Mouse (Mus musculus): ENCODE results near the gene Aff3.

The Aff3 gene

DNA sequence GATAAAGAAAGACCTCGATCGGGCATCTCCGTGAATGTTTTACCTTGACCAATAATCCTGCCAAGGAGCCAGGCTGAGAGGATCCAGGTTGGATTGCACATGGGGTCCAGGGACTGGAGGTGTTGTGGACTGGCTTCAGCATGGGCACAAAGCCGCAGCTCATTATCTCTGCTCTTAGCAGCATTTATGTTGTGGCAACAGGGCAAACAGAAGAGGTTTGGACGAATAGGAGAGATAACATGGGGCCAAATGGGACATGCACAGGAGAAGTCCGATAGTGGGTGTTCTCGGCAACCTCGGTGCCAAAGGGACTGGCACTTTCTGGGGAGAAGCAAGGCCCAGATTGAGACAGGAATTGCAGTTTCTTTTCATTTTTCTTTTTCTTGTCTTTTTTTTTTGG lies 342.9 kb downstream of the Aff3 start:
- no peak for DNase-seq (ENCODE audit: low spot score in 2 of 2)

- DNase-seq (ENCODE audit: low spot score in 2 of 2) = no peak
These were observed 343.8 kb downstream of the Aff3 start for GRCm38 (mm10) chr1:38320971-38321305.

DNA sequence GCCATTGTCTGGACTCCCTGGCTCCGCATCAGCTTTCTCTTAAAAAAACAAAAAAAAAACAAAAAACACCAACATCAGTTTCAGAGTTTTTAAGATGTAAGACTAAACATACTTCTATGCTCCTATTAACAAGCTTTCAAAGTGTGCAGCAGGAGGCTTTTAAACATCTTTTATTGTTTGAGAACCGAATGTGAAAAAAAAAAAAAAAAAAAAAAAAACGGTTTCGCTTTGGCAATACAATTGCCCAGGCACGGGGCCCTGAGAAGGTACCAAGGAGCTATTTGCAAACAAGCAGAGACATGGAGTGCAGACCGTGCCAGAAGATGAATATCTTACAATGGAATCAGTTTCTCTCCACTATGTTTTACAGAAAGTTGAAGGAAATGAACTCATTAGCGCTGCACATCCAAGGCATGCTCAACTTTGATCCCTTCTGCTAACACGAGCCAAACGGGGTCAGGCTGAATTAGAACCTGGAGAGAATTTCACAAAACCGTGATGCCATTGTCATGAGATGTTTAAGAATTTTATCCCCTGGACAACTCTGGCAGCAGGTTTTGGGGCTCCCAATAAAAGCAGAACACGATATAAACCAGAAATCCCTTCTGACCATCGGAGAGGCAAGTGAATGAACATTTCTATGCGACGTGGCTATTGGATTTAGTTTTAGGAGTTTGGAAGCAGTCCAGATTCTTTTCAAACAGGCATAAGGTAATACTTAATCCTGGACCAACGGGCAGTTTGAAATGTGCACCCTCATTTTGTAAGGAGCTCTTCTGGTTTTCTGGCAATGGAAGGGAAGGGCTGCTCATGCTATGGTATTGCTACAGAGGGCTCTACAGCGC lies 344.4 kb downstream of the Aff3 start:
- no peak for DNase-seq (ENCODE audit: low spot score in 2 of 2)

- DNase-seq (ENCODE audit: low spot score in 2 of 2) = no peak
These were observed 346.1 kb downstream of the Aff3 start for GRCm38 (mm10) chr1:38318614-38319013.

GRCm38 (mm10) chr1:38315992-38316391 lies 348.8 kb downstream of the Aff3 start:
- no peak for DNase-seq (ENCODE audit: low spot score in 2 of 2)

DNA sequence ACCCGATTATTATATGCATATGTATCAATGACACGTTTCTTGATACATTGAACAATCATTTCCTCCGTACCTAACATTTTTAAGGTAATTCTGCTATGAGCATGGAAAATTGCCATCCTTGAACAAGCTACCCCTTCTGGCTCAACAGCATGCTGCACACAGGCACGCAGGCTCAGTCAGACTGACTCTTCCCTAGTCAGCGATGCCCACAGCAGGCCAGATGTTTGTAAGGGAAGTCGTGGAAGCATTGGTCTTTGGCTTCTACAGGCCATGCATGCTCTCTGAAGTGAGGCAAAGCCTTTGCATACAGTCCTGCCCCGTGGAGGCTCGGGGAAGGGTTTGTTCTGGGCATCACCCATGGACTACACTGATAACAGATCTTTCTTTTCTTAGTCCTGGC lies 354.3 kb downstream of the Aff3 start:
- no peak for DNase-seq (ENCODE audit: low spot score in 2 of 2)

DNA sequence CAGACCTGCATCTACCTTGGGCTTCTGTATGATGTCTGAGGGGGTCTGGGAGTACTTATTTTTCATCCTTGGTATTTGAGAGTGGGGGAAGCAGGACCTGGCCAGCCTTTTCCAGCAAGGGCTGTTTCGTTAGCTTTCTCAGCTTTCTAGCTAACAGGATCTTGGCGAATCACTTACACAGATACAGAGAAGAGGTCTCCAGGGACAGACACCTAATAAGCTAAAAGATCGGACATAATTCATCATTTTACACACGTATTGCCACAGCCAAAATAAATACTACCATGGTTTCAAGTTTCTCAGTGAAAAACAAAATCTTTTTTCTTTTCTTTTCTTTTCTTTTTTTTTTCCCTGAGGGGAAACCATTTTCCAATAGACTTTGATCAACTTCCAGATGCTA lies 354.7 kb downstream of the Aff3 start:
- DNase-seq (ENCODE audit: low spot score in 2 of 2) = no peak

DNA sequence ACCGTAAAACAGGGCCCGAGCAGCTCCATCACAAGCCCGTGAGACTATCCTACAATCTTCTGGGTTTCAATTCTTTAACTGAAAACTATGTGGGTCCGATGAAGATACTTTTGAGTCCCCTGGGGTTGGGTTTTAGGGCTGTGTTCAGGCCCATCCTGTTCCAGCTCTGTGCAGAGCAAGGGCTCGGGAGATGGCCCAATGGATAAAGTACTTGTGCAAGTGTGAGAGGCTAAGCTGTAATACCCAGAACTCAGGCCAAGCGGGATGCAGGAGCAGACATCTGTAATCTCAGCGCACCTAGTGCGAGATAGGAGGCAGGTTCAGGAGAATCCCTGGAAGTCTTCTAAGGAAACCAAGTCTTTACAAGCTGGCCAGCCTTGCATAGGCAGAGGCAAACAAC lies 355.4 kb downstream of the Aff3 start:
- DNase-seq (ENCODE audit: low spot score in 2 of 2) = no peak

- no peak for DNase-seq (ENCODE audit: low spot score in 2 of 2)
These were observed 356.1 kb downstream of the Aff3 start for GRCm38 (mm10) chr1:38308705-38308996.

DNA sequence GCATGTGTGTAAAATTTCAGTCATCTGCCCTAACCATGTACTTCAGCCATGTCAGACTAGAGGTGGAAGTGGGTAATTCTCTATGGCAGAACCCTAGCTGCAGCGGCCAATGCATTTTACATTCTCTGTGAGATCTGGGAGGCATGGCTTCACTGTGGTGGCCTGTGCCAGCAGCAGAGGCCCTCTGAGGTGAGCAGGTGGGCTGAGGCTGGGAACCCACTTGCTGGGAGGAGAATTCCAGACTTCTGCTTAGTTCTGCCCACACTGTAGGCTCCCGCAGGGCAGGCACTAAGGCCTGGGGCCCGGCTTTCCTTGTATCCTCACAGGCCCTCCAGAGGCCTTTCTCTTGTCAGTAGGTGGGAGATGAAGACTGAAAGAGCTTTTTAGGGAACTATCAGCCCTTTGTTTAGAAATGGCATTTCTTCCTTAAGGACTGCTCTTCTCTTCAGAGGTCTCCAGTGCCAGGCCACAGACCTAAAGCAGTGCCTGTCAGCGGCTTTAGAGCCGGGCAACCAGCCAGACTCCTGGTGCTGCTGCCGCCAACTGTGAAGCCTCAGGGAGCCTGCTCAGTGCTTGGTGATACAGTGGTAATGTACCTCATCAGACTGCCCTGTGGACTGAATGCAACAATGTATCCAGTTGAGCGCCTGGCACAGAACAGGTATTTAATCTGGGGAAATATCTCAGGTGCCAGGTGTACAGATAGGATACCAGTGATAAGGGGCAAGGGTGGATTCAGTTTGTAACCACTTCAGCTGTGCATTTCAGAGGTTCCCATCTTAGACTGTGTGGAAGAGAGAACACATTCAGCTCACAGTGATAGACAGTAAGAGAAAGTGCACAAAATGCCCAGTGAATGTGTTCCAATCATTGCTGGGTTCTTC lies 356.7 kb downstream of the Aff3 start:
- DNase-seq (ENCODE audit: low spot score in 2 of 2) = no peak

GRCm38 (mm10) chr1:38307234-38307633 lies 357.5 kb downstream of the Aff3 start:
- DNase-seq (ENCODE audit: low spot score in 2 of 2) = no peak

- no peak for DNase-seq (ENCODE audit: low spot score in 2 of 2)
These were observed 358.6 kb downstream of the Aff3 start for GRCm38 (mm10) chr1:38306146-38306545.

DNA sequence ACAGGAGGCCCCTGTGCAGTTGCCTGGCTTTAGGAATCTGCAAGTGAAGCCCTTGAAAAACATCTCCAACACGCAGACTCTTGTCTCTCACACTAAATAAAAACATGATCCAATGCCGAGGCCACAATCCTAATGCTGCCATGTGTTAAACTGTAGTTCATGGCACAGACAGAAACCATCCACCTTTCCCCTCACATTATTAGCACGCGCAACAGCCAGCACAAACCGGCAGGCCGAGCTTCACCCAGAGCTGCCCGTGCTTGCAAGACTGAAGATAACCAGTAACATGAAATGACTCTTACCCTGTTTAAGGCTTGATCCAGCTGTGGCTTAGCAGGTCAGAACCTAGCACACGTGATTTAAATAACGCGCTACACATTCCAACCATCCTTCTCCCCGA lies 360.4 kb downstream of the Aff3 start:
- no peak for DNase-seq (ENCODE audit: low spot score in 2 of 2)

GRCm38 (mm10) chr1:38298291-38298690 lies 366.5 kb downstream of the Aff3 start:
- no peak for DNase-seq (ENCODE audit: low spot score in 2 of 2)

GRCm38 (mm10) chr1:38294906-38295305 lies 369.8 kb downstream of the Aff3 start:
- no peak for DNase-seq (ENCODE audit: low spot score in 2 of 2)

DNA sequence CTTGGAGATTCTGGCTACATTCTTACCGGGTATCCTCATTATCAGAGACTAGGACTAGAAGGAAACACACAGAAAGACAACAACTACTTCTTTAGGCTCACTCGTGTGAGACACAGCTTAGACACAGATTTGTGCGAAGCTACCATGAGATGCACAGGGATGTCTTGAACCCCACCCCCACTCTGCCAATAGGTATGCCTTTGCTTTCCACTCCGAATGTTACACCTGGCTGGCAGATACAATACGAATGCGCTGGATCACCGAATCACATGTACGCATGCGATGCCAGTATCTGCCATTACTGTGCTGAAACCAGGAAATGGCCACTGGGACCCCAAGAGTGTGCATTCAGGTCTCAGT lies 370.4 kb downstream of the Aff3 start:
- DNase-seq (ENCODE audit: low spot score in 2 of 2) = no peak

DNA sequence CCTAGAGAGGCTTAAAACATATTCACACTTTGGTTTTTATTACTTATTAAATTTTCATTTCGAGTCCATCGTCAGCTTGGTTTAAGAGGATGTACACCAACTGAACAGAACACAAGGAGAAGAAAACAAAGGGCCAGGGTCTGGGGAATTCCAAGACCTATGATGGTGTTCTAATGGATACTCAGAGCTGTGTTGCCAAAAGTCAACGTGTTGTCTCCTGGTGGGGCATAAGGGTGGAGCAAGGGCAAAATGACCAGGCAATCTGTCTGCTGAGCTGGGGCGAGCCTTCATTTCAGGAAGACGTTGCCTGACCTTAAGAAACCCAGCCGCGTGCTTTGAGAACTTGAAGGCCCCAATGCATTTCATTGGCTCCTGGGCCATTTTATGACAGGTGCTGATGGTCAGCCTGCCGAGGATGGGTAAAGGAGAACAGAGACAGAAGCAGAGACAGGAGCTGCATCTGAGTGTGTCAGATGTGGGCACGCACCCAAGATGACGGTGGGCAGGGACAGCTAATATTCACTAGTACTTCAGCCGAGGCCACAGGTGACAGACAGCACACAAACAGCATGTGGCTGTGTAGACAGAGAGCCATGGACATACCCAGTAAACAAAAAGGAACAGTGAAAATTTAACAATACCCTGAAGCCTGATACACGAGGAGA lies 371.0 kb downstream of the Aff3 start:
- DNase-seq (ENCODE audit: low spot score in 2 of 2) = no peak

DNA sequence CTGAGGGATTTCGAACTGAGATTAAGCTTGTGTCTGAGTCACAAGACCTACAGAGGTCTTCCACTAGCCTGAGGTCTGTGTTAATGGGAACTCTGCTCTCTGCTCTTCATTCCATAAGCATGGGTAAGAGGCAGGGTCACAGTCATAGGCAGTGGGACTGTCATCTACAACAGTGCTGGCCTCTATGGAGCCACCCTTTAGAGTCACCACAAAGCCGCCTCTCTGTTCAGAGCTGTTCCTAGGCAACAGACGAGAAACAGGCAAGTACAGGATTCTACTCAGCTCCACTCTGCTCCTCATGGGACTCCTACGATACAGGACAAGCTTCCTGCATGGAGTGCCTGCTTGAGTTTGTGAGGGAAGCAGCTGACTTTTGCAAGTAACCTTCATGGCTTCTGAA lies 371.9 kb downstream of the Aff3 start:
- no peak for DNase-seq (ENCODE audit: low spot score in 2 of 2)

DNA sequence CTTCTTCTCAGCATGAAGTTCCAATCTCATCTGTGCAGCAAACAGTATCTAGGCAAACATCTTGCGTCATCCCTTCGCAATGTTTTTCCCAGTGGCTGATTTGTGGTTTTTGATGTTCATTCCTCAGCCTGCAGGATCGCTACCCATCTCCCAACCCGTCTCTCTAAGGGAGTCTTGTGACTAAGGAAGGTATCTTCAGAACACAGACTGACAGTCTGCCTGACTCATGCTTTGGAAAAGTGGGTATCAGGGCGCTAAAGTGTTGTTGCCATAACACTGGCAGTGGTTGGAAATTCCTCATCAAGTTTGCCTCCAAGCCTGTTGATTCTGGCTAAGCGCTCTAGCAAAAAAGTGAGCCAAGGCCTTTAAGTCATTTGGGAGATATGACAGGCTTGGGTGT lies 372.8 kb downstream of the Aff3 start:
- DNase-seq (ENCODE audit: low spot score in 2 of 2) = no peak

DNA sequence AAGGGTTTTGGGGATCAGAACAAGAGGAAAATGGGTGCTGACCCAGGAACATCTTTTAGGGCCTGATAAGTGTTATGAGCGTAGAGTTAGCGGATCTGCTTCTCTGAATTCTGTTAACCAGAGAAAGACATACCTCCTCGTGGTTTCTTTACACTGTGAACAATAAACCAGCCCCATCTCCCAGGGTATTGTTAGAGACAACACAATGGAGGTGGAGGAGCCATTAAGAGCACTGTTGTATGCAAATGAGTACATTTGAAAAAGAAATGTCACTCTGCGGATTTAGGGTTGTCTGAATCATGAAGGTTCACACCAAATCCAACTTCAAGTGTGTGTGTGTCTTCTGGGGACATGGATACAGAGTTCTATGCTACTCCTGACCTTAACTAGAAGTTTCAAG lies 373.3 kb downstream of the Aff3 start:
- DNase-seq (ENCODE audit: low spot score in 2 of 2) = no peak

GRCm38 (mm10) chr1:38290881-38291280 lies 373.9 kb downstream of the Aff3 start:
- no peak for DNase-seq (ENCODE audit: low spot score in 2 of 2)

- DNase-seq (ENCODE audit: low spot score in 2 of 2) = no peak
These were observed 374.9 kb downstream of the Aff3 start for GRCm38 (mm10) chr1:38289891-38290290.

DNA sequence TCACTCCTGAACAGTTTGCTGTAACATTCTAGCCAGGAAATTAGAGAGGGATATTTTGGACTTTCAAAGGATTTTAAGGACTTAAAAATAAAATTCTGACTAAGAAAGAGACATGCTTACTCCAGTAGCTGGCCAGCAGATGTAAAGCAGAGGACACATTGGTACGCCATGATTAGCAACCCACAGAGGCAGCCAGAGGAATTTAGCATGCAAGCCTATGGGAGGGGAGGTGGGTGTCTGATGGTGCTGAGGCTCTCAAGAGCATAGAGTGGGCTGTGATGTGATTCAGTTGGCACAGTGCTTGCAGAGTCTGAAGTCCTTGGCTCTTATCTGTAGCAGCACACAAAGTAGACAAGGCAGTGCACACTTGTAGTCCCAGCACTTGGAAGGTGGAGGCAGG lies 376.0 kb downstream of the Aff3 start:
- DNase-seq (ENCODE audit: low spot score in 2 of 2) = no peak
